Mouse (Mus musculus): Measurements from ENCODE around the gene Crtc3. TPM values are rescaled to one million over a fixed set of nuclear protein-coding genes. Genes with fewer than 3 reads are reported as not detected.

Crtc3 gene
- total RNA-seq, 4 experiments from 2014 or later = 14.8 to 15.7 (median 15.5) TPM

GRCm38 (mm10) chr7:80604908-80605556, 83.6 kb downstream of the Crtc3 start:
- no peak for DNase-seq (ENCODE audit: low spot score in 2 of 2)

- DNase-seq (ENCODE audit: low spot score in 2 of 2) = peak in 1 of 2 experiments; percentile 47
Observed at GRCm38 (mm10) chr7:80602574-80602973, 86.1 kb downstream of the Crtc3 start.

DNA sequence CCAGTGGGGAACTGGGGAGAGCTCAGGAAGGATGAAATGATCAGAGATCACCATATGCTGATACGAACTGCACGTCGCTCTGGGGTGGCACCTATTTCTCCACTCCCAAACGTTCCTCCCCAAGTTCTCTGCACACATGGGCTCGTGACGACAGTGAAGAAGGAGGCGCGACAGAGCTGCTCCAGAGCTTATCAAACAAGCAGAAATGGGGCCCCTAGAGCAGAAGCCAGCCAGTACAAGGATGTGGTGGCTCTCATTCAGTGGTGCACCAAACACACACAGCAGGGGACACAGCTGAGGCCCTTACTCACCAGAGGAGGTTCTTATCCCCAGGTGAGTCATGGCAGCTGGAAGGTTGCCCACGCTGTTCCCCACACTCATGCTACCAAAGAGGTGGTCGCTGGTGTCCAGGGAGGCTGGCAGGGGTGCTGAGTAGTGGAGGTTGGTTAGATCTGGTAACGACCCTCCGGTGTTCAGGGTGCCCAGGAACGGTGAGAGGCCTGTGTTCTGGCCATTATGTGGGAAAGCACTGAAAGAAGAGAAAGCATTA, 90.2 kb downstream of the Crtc3 start:
- no peak for DNase-seq (ENCODE audit: low spot score in 2 of 2)

GRCm38 (mm10) chr7:80597900-80598299, 90.8 kb downstream of the Crtc3 start:
- no peak for DNase-seq (ENCODE audit: low spot score in 2 of 2)

DNA sequence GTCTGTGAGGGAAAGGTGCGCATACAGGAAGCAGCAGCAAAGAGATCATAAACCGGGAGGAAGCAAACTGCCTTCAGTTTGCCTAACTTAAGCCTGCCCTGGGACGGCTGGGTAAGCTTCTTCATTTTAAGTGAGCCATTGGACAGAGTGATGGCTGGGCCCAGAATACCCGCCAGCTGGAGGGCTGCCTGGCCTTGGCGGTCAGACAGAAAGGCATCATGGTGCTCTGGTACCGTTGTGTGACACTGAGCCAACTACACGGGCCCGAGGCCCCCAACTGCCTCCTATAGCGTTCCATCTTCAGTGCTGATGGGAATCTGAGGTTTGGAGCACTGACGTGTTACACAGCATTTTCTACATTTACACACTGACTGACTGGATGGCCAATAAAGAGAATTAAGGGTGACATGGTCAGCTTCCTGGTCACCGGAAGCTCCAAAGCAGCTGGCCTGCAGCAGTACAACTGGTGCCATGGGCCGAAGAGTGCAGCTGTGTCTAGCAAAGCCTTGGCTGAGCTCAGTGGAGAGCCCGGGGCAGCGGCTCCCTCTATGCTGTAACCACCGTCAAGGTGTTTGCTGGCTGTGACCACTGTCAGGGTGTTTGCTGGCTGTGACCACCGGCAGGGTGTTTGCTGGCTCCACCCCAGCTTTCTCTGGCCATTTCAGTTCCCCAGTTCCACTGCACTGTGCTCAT, 99.5 kb downstream of the Crtc3 start:
- no peak for DNase-seq (ENCODE audit: low spot score in 2 of 2)

DNA sequence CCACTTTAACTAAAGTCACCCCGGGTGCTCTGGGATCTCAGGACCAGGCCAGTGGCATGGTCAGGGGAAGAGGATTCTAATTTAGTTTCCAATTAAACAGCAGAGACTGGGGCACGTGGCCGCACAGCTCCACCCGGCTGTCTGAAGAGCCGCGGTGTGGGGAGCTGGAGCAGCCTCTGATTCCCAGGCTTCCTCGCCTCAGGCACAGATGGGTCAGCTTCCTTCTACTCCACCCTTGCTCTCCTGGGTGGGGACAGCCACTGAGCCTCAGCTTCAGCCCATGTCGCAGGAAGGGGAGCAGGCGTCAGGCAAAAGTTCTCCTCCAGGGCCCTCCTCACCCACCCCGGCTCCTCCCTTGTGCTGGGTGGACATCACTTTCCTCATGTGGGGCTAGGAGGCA, 101.0 kb downstream of the Crtc3 start:
- no peak for DNase-seq (ENCODE audit: low spot score in 2 of 2)

DNA sequence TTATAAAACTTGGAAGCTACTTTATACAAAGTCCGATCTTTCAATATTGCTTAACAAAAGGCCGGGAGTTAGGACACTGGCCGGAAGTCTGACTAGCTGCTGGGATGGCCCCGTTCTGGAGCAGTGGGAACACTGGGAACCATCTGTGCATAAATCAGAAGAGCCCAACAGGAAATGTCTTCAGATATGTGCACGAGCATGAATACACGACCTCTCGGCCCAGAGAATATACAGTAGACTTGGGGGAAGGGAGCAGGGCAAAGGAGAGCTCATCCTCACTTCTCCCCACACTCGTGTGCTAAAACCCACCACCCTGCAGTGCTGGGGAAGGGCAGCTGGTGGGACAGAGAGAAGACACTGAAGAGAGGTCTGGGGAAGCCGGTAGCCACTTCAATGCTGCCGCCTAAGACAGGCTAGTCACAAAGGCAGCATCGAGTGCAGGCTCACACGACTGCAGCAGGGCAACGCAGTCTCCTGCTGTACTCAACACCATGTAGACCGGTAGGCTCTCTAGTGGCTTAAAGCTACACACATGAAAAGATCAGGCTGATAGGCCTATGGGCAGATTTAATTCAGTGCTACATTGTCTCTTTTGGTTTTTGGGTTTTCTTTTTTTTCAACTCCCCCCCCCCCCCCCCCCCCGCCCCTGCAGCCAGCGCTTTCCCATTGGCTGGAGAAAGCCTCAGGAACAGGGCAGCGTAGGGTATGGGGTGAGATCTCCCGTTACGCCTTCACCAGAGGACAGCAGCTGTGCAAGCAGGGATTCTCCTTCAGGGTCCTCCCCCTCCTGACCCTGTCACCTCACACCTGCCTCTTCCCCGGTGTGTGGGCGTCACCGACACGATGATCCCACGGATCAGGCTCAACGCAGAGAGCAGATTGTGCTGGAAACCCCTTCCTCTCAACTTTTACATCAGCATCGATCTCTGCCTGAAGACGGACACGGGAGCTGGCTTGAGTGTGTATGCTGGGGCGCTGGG, 101.7 kb downstream of the Crtc3 start:
- no peak for DNase-seq (ENCODE audit: low spot score in 2 of 2)

DNA sequence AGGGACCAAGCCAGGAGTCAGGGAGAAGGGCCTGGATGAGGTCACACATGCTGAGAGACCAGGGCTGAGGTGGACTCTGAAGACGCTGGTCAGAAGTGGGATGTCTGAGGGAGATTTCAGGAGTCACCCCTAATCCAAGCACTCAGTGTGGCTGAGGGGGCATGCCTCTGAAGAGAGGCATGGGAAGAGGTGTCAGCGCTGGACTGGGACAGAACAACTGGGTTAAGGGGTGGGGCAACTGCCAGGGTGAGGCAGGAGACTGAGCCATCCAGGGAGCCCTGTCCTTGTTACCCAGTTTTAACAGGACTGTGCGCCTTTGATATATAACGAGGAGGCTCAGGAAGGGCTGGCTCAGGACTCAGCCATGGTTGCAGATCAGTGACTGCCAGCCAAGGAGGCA, 102.5 kb downstream of the Crtc3 start:
- DNase-seq (ENCODE audit: low spot score in 2 of 2) = no peak

DNA sequence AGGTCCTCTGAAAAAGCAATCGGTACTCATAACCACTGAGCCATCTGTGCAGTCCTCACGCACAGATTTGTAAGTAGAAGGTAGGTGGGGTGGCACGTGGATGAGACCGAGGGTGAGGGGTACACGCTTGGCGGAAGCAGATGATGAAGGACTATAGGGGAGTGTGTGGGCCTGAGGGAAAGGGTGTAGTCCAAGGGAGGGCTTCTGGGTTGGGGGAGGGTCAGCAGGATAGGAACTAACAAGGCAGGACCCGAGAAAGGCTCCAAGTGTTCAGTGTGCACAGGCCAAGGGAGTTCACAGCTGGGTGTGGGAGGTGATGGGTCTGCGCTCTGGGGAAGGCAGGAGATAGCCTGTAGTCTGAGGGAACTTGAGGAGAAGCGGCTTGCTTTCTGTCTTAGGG, 103.3 kb downstream of the Crtc3 start:
- no peak for DNase-seq (ENCODE audit: low spot score in 2 of 2)

GRCm38 (mm10) chr7:80583981-80584380, 104.7 kb downstream of the Crtc3 start:
- peak in 1 of 2 experiments; percentile 36 for DNase-seq (ENCODE audit: low spot score in 2 of 2)

- DNase-seq (ENCODE audit: low spot score in 2 of 2) = no peak
Observed at GRCm38 (mm10) chr7:80582821-80583451, 105.7 kb downstream of the Crtc3 start.

DNA sequence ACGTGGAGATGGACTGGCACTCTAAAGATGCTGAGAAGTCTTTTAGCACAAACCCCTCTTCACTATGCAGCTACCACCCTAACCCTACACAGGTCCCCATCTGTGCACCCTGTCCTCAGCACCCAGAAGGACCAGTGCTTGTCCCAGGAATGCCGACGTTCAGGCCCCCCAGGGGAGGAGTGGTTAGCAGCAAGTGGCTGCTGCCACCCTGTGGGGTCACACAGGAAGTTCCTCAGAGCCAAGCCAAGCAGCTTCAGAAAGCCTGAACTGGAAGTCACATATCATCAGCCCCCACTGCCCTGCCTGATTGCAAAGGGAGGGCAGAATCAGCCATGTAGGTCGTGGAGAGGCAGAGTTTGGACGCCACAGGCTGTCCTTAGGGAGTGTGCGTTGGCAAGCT, 108.3 kb downstream of the Crtc3 start:
- no peak for DNase-seq (ENCODE audit: low spot score in 2 of 2)

DNA sequence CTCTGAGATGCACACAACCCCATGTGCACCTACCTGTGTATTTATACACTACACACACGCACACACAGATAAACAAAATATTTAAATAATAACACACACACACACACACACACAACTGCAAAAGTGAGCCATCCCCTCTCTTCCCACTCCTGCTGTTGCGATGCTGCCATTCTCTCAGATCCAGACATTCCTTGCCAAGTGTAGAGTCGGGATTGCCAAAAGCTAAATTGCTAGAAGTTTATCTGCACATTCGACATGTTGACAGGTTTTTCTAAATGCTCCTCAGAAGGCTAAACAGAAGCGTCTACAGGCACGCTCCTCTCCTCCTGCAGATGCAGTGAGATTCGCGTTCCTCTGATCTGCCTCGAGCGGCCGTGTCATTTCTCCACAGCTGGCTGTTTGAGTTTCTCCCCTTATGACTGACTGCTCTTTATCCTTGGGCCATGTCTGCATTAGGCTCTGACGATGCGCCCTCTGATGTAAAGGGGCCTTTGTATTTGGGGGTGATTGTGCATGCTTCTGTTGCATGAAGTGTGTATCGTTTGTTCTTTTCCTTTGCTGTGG, 111.2 kb downstream of the Crtc3 start:
- DNase-seq (ENCODE audit: low spot score in 2 of 2) = no peak

DNA sequence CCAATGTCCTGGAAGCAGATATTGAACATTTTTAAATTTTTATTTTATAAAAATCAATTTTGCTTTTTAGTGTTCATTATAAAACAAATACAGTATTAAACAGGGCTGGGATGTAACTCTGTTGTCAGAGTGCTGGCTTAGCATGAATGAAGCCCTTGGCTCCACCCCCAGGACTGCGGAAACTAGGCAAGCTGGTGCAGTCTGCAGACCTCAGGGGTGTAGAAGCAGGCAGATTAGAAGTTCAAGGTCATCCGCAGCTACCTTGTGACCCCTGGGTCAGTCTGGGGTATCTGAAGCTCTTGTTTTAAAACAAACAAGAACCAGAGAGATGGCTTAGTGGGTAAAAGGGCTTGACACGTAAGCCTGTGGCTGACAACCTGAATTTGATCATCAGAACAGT, 112.1 kb downstream of the Crtc3 start:
- DNase-seq (ENCODE audit: low spot score in 2 of 2) = no peak

- DNase-seq (ENCODE audit: low spot score in 2 of 2) = no peak
Observed at GRCm38 (mm10) chr7:80575750-80576149, 112.9 kb downstream of the Crtc3 start.

DNA sequence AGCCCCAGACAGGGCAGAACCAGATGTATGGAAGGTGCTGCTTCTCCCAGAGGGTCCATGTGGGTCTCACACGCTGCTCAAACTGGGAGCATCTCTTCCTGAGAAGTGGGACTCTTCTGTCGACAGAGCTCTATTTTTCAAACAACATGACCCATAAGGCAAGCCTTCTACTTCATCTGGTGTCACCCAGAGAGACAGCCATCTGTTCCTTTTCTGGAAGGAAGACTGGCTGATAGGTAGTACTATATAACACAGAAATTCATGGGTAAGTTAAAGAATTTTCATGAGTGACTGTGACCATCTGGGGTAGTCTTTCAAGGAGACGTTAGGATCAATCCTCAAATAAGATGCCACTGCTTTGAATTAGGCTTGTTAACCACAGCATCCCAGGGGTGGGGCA, 115.6 kb downstream of the Crtc3 start:
- DNase-seq (ENCODE audit: low spot score in 2 of 2) = no peak

DNA sequence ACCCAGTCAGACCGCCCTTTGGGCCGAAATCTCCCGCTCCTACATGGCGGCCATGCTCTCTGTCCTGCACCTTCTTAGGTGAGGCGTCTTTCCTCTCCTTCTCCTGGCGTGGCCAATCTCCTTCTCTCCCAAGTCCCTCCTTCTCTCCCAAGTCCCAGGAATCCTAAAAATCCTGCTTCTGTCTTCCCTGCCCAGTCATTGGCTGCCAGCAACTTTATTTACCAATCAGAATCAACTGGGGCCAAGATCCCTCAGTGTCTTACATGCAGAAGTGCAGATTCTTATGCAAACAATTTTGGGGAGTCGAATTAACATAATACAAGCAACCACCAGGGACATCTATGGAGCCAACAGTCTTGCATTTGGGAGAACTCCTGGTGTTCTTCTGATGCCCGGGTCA, 120.7 kb downstream of the Crtc3 start:
- no peak for DNase-seq (ENCODE audit: low spot score in 2 of 2)

DNA sequence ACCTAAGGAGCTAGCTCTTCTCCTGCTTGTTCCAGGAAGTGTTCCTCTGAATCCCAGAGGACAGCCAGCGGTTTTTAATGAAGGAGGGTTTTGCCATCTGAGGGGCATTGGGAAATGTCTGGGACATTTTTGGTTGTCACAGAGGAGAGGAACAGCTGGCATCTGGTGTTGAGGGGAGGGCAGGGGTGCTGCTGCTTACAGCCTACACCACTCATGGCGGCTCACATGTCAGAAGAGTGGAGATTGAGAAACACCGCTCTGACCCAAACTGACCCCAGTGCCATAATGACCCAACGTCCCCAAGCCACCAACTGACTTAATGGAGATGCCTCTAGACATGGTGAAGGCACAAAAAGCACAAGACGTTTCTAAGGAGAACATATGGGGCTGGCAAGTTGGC, 126.7 kb downstream of the Crtc3 start:
- DNase-seq (ENCODE audit: low spot score in 2 of 2) = no peak

DNA sequence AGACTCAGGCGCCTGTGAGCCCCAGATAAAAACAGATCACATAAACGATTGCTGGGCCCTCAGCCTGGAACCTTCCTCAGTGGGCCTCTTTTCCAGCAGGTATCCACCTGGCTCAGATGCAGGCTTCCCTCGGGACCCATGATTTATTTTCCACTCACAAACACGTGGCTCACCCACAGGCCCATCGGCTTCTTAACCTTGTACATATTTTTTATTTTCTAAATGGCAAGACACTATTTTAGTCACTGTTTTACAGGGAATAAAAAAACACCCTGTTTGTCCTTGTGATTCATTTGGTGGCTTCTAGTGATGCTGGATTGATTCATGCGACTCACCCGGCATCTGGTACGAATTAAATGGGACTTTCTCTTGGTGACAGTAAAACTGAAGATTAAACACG, 127.4 kb downstream of the Crtc3 start:
- no peak for DNase-seq (ENCODE audit: low spot score in 2 of 2)

GRCm38 (mm10) chr7:80558572-80558971, 130.1 kb downstream of the Crtc3 start:
- no peak for DNase-seq (ENCODE audit: low spot score in 2 of 2)

DNA sequence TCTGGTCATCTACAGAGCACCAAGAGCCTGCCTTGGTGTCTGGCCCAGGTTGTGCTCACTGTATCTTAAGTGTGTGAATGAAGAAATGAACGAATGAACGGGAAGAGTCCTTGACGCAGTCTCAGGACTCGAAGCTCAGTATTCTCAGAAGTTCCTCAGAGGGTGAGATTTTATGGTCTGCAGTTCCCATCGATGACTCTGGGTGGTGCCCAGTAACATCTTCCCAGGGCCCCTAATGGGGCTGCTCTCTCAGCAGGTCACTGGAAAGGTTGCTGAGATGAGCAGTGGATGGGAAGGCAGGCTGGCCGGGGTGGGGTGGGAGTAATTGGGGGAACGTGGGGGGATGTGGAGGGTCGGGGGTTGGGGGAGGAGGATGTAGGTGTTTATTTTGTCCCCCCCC, 130.6 kb downstream of the Crtc3 start:
- no peak for DNase-seq (ENCODE audit: low spot score in 2 of 2)
